Mouse (Mus musculus) neural tube, embryonic 13.5 days (tissue): Measurements from ENCODE around the gene Ano6. TPM values are rescaled to one million over a fixed set of nuclear protein-coding genes. Genes with fewer than 3 reads are reported as not detected.
"Not testable (repeated sequence)": the region's sequence is repeated elsewhere in the genome, so short reads cannot be mapped to it uniquely, and the experiment has no call there.

Source experiments
- ATAC-seq: fragments of 200-750 bp; cut with Nextera tagmentation; 2 replicates; pipeline ENCODE4 v1.8.0; 2017; ENCODE audit warnings: low read depth, mild to moderate bottlenecking, moderate TSS enrichment, moderate library complexity
- H3K27ac ChIP-seq: fragments of 300-500 bp; sonication (generic); replicated peaks from 2 replicates; pipeline ENCODE4 v1.5.1; 2015; ENCODE audit warnings: moderate library complexity, mild to moderate bottlenecking, inconsistent platforms
- H3K27me3 ChIP-seq: fragments of 300-500 bp; sonication (generic); 2 replicates; pipeline ENCODE4 v1.6.1; 2015; ENCODE audit warnings: mild to moderate bottlenecking, inconsistent platforms
- H3K36me3 ChIP-seq: fragments of 300-500 bp; sonication (generic); 2 replicates; pipeline ENCODE4 v1.6.1; 2015; ENCODE audit warnings: mild to moderate bottlenecking, inconsistent platforms
- H3K4me1 ChIP-seq: fragments of 300-500 bp; sonication (generic); replicated peaks from 2 replicates; pipeline ENCODE4 v1.6.1; 2015; ENCODE audit warnings: inconsistent platforms
- H3K4me2 ChIP-seq: fragments of 300-500 bp; sonication (generic); 2 replicates; pipeline ENCODE4 v1.6.1; 2015; ENCODE audit warnings: inconsistent platforms, mild to moderate bottlenecking, moderate library complexity
- H3K4me3 ChIP-seq: fragments of 300-500 bp; sonication (generic); 2 replicates; pipeline ENCODE4 v1.5.1; 2015; ENCODE audit warnings: mild to moderate bottlenecking, inconsistent platforms
- H3K9ac ChIP-seq: fragments of 300-500 bp; sonication (generic); 2 replicates; pipeline ENCODE4 v1.6.1; 2015; ENCODE audit warnings: moderate library complexity, mild to moderate bottlenecking, inconsistent platforms
- H3K9me3 ChIP-seq: fragments of 300-500 bp; sonication (generic); 2 replicates; pipeline ENCODE4 v1.6.1; 2016; ENCODE audit warnings: inconsistent platforms
- WGBS: fragments of 180-500 bp; shearing (Covaris S2); methylation state at CpG from one replicate; pipeline ENCODE4 v1.1.7; 2015; 5-methylcytosine and 5-hydroxymethylcytosine counted together
- polyA plus RNA-seq: library from polyadenylated mRNA; unstranded; fragments of >200 nt; fragmentation: Nextera tagmentation; extraction: Ambion mirVana; gene quantifications from 2 replicates; pipeline ENCODE4 v1.2.1, GENCODE M21; 2015

Gene Ano6
- polyA plus RNA-seq, 1 experiment from 2014 or later: 30.2 TPM

GRCm38 (mm10) chr15:95823383-95824306 is 33.0 kb downstream of the Ano6 start:
- 0 out of 2 replicates have a peak, but pooled peaks cover 3% of the 10 kb centered on the region for H3K36me3 ChIP-seq

DNA sequence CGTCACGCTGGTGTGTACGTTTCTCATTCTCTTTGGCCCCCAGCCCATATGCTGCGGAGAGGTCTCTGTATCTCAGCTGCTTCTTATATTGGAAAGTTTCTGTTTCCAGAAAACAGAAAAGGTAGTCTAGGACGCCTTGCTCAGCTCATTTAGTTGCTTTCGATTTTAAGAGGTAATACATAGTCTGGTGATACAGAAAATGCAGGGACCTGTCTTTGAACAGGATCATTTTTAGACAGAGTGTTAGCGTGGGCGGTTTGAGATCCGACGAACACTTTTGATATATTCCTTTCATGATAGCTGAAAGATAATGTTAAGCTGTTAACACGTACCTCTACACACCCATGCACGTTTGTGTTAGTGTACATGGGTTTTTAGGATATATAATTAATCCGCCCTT is 35.9 kb downstream of the Ano6 start:
- WGBS: 89% methylated on average over 13 of the region's 13 CpGs
- Histone ChIP-seq H3K4me1 (peaks cover 35% of the 10 kb centered on the region), H3K4me2 (no peak overlapping the region), H3K9me3 (no peaks in the 10 kb centered on the region), H3K27ac (no peak overlapping the region), H3K9ac (no peak overlapping the region), H3K4me3 (no peak overlapping the region), H3K27me3 (no peaks in the 10 kb centered on the region), H3K36me3 (0 out of 2 replicates have a peak, but pooled peaks cover 3% of the 10 kb centered on the region)
- no peak for ATAC-seq

More at GRCm38 (mm10) chr15:95823383-95824306, 33.0 kb downstream of the Ano6 start:
- 89% methylated on average over 13 of the region's 13 CpGs for WGBS
- H3K27me3 ChIP-seq: no peaks in the 10 kb centered on the region
- no peak overlapping the region for H3K4me2 ChIP-seq
- no peak overlapping the region for H3K9ac ChIP-seq
- H3K4me3 ChIP-seq: no peak overlapping the region
- H3K9me3 ChIP-seq: no peaks in the 10 kb centered on the region
- H3K4me1 ChIP-seq: peaks cover 20% of the 10 kb centered on the region
- no peak for ATAC-seq
- H3K27ac ChIP-seq: no peak overlapping the region

DNA sequence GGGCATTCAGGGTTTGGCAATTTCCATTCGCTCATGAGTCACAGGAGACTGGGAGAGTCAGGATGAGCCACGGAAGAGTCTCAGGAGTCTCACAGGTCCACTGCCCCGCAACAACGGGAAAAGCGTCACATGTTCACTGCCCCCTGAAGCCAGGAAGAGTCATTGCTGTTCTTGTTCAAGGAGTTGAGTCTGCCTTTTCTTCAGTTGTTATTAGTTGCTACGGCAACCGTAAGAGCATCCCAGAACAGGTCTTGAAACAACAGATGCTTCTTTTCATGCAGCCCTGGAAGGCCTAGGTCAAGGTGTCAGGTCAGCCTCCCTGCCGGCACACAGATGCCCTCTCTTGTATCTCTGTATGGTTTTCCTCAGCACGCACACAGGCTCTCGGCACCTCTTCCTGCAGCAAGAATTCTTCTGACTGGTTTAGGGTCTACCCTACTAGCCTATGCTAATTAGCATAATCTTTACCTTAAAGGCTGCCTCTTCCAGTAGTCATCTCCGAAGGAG is 36.9 kb downstream of the Ano6 start:
- H3K9ac ChIP-seq: no peak overlapping the region
- H3K27ac ChIP-seq: no peak overlapping the region
- WGBS: 12% methylated on average over 11 of the region's 11 CpGs
- H3K27me3 ChIP-seq: no peaks in the 10 kb centered on the region
- no peak for ATAC-seq
- peak overlapping the region; percentile 5 for H3K4me2 ChIP-seq
- no peak overlapping the region for H3K4me3 ChIP-seq
- peaks cover 35% of the 10 kb centered on the region for H3K4me1 ChIP-seq
- no peaks in the 10 kb centered on the region for H3K9me3 ChIP-seq
- 0 out of 2 replicates have a peak, but pooled peaks cover 3% of the 10 kb centered on the region for H3K36me3 ChIP-seq

DNA sequence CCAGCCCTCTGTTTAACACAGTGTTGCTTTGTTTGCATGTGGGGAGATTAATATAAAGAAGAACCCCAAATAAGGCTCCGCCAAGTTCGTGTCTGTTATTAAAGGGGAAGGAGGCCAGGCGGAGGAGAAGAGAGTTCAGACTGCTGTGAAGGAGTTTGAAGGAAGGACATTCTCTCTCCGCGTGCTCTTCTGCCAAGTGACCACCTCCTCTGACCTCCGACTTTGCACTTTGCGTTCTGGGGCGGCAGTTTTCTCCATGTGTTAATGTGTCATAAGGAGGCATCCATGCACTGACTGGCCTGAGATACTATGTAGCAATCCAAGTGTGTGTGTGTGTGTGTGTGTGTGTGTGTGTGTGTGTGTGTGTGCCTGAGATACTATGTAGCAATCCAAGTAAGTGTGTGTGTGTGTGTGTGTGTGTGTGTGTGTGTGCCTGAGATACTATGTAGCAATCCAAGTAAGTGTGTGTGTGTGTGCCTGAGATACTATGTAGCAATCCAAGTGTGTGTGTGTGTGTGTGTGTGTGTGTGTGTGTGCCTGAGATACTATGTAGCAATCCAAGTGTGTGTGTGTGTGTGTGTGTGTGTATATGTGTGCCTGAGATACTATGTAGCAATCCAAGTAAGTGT is 37.5 kb downstream of the Ano6 start:
- peaks cover 35% of the 10 kb centered on the region for H3K4me1 ChIP-seq
- H3K4me2 ChIP-seq: peak overlapping the region; percentile 5
- H3K9ac ChIP-seq, H3K9me3 ChIP-seq, H3K36me3 ChIP-seq, H3K27me3 ChIP-seq, ATAC-seq, H3K27ac ChIP-seq, H3K4me3 ChIP-seq: not testable (repeated sequence)
- WGBS: 27% methylated on average over 8 of the region's 8 CpGs

- WGBS: 27% methylated on average over 10 of the region's 10 CpGs
- ATAC-seq: peak; percentile 38; the same call in 1 of the 2 replicates
Measured at GRCm38 (mm10) chr15:95828647-95829254, 38.1 kb downstream of the Ano6 start.

DNA sequence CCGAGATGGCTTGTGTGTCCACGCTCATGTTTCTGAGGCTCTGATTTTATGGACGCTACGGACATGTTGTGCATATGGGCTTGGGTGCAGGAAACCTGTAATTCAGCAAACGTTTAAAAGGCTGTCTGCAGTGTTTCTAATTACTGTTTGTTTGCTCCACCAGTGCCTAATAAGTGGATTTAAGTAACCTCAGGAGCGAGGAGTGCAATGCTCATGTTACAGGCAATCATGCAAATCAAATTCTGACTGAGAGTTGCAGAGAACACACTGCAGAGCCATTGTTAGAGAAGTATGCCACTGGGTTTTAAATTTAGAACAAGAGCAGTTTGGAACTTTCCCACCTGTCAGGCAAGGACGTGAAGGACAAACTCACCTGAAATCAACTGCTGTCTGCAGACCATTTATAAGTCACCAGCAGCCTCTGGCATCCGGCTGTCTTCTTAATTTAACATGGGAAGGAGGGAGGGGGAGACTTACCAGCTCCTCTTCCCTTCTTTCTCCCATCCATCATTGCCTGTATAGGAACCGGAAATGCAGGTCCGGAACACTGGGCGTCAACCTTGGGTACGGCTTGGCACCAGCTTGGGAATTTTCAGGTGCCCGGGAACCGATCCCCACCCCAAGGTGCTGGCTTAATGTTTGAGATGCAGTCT is 39.0 kb downstream of the Ano6 start:
- H3K9ac ChIP-seq: no peak overlapping the region

More at GRCm38 (mm10) chr15:95828647-95829254, 38.1 kb downstream of the Ano6 start:
- H3K36me3 ChIP-seq: 0 out of 2 replicates have a peak, but pooled peaks cover 3% of the 10 kb centered on the region
- no peak overlapping the region for H3K9ac ChIP-seq
- H3K27me3 ChIP-seq: no peaks in the 10 kb centered on the region
- no peak overlapping the region for H3K4me3 ChIP-seq
- peaks cover 35% of the 10 kb centered on the region for H3K4me1 ChIP-seq
- H3K27ac ChIP-seq: peak overlapping the region; percentile 10; the same call in 1 of the 2 replicates
- no peaks in the 10 kb centered on the region for H3K9me3 ChIP-seq
- no peak overlapping the region for H3K4me2 ChIP-seq

GRCm38 (mm10) chr15:95830206-95830560 is 39.5 kb downstream of the Ano6 start:
- H3K36me3 ChIP-seq: 0 out of 2 replicates have a peak, but pooled peaks cover 1% of the 10 kb centered on the region
- peaks cover 35% of the 10 kb centered on the region for H3K4me1 ChIP-seq
- no peak overlapping the region for H3K4me3 ChIP-seq
- 65% methylated on average over 12 of the region's 12 CpGs for WGBS
- H3K9ac ChIP-seq: no peak overlapping the region
- no peaks in the 10 kb centered on the region for H3K27me3 ChIP-seq
- no peak overlapping the region; the same call in 1 of the 2 replicates for H3K27ac ChIP-seq
- no peaks in the 10 kb centered on the region for H3K9me3 ChIP-seq
- H3K4me2 ChIP-seq: no peak overlapping the region
- no peak for ATAC-seq

More for the DNA sequence above, 39.0 kb downstream of the Ano6 start:
- H3K4me3 ChIP-seq: no peak overlapping the region
- peaks cover 35% of the 10 kb centered on the region for H3K4me1 ChIP-seq
- 0 out of 2 replicates have a peak, but pooled peaks cover 3% of the 10 kb centered on the region for H3K36me3 ChIP-seq
- no peak overlapping the region for H3K4me2 ChIP-seq
- peak overlapping the region; percentile 10; the same call in 1 of the 2 replicates for H3K27ac ChIP-seq
- 63% methylated on average over 14 of the region's 14 CpGs for WGBS
- no peaks in the 10 kb centered on the region for H3K9me3 ChIP-seq
- H3K27me3 ChIP-seq: no peaks in the 10 kb centered on the region
- ATAC-seq: no peak

- Histone ChIP-seq H3K9me3 (no peaks in the 10 kb centered on the region), H3K9ac (no peak overlapping the region), H3K36me3 (no peaks in the 10 kb centered on the region), H3K27me3 (no peaks in the 10 kb centered on the region), H3K4me1 (peaks cover 27% of the 10 kb centered on the region), H3K4me2 (no peak overlapping the region), H3K4me3 (no peak overlapping the region), H3K27ac (no peak overlapping the region)
- WGBS: 88% methylated on average over 9 of the region's 9 CpGs
- ATAC-seq: no peak
Measured at GRCm38 (mm10) chr15:95833292-95833691, 42.6 kb downstream of the Ano6 start.

DNA sequence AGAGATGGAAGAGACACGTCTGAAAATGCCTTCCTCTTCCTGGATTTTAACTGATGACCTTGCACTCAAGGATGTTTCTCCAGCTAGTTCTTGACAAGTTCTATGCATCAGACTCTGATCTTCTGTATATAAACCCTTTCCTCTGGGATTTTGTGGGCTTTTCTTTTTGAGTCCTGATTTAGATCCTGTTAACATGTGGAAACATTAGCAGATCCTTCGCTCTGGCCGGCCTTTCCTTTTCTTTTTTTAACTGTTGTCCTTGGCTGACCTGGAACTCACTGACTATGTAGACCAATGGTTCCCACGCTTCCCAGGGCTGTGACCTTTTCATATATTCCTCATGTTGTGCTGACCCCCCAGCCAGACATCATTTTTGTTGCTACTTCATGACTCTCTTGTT is 45.4 kb downstream of the Ano6 start:
- ATAC-seq: no peak
- no peaks in the 10 kb centered on the region for H3K36me3 ChIP-seq
- H3K9ac ChIP-seq: no peak overlapping the region
- WGBS: 78% methylated on average over 4 of the region's 4 CpGs
- 0 out of 2 replicates have a peak, but pooled peaks cover 9% of the 10 kb centered on the region for H3K4me1 ChIP-seq
- H3K4me3 ChIP-seq: no peak overlapping the region
- no peak overlapping the region for H3K4me2 ChIP-seq
- no peak overlapping the region for H3K27ac ChIP-seq
- H3K27me3 ChIP-seq: no peaks in the 10 kb centered on the region
- H3K9me3 ChIP-seq: no peaks in the 10 kb centered on the region

DNA sequence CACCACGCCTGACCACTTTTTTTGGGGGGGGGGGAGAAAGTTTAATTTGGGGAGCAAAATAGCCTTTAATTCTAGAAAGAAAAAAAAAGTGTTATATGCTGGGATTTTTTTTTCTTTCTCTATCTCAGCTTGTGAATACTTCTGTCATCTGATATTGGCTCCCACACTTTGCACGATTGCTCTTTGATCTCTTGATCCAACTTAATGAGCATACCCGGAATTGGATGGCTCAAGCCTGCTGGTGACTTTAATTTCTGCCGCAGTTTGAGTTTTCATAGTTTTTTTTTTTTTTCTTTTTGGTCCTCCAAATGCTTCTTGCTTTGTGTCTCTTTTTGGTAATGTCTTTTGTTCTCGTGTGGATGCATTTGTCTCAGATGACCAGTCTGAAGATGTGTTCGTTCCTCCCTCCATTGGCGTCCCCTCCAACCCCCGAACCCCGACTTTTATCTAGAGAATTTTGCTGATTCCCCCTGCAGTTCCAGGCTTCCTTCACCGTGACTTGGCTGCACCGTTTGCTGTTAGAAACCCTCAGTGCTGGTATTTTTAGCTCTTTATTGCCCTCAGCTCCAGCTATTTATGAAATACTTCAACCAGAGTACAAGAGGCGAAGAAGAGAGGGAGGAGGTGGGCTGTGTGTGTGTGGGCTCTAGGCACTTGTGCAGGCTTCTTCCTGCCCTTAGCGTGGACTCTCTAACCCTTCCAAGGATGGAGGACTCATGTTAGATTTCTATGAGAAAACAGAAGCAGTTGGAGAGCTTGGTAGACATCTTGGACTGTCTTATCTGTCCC is 46.2 kb downstream of the Ano6 start:
- Histone ChIP-seq H3K9me3 (no peaks in the 10 kb centered on the region), H3K27ac (no peak overlapping the region), H3K36me3 (no peaks in the 10 kb centered on the region), H3K27me3 (no peaks in the 10 kb centered on the region), H3K4me2 (no peak overlapping the region), H3K4me1 (0 out of 2 replicates have a peak, but pooled peaks cover 9% of the 10 kb centered on the region), H3K9ac (no peak overlapping the region), H3K4me3 (no peak overlapping the region)
- ATAC-seq: no peak
- 54% methylated on average over 13 of the region's 13 CpGs for WGBS

- no peaks in the 10 kb centered on the region for H3K9me3 ChIP-seq
- H3K4me2 ChIP-seq: no peak overlapping the region
- no peaks in the 10 kb centered on the region for H3K27me3 ChIP-seq
- H3K4me3 ChIP-seq: no peak overlapping the region
- no peak overlapping the region for H3K27ac ChIP-seq
- H3K36me3 ChIP-seq: no peaks in the 10 kb centered on the region
- no peak overlapping the region for H3K9ac ChIP-seq
- 40% methylated on average over 1 of the region's 1 CpGs for WGBS
- 0 out of 2 replicates have a peak, but pooled peaks cover 9% of the 10 kb centered on the region for H3K4me1 ChIP-seq
- no peak for ATAC-seq
Measured at GRCm38 (mm10) chr15:95837570-95837969, 46.9 kb downstream of the Ano6 start.
